Mouse (Mus musculus): ENCODE data around the gene Sult2a2.
"Not testable (repeated sequence)": the region's sequence is repeated elsewhere in the genome, so short reads cannot be mapped to it uniquely, and the experiment has no call there.

Sult2a2 gene

GRCm38 (mm10) chr7:13733205-13733604, at the start of gene Sult2a2:
Gene Sult2a2 (plus strand): TSS chr7:13733505.
- in situ Hi-C loops (cut with MboI; ENCODE audit: low pct_unique_long_range_greater_than_20kb in 1 of 2, low sequenced_read_pairs in 2 of 2, unreplicated experiment in 1 of 2) = not testable (repeated sequence)

DNA sequence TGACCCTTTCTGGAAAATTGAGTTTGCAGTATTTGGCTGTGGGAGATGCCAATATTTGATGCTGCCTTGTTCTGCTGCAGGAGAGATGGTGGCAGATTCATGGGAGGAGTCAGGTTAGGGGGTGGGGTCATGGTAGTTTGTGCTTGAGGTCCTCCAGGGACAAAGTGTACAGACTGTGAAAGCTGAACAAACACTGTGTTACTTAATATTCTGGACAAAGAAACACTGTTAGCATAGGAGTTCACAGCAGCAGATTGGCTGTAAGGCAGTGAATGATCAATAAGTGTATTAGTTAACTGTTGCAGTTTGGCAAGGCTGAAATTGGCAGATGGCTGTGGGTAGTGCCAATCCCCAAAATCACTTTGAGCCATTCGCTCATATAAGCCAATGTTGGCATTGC, 80.6 kb downstream of the Sult2a2 start:
- in situ Hi-C loops (cut with MboI; ENCODE audit: low pct_unique_long_range_greater_than_20kb in 1 of 2, low sequenced_read_pairs in 2 of 2, unreplicated experiment in 1 of 2) = no loop called here

All from mouse embryonic stem cell (cell line).